Mouse (Mus musculus) mouse embryonic stem cell (cell line): ENCODE results near the gene Tmub1.

Source experiments
- in situ Hi-C, 2 experiments: fragments of 300-500 bp; cut with MboI; formaldehyde crosslinking; loops; 1 replicate in 1 of 2; 3 replicates in 1 of 2; pipeline ENCODE4 v1.14.3; 2019 to 2020; ENCODE audit warnings: low sequenced_read_pairs in 2 of 2, low pct_unique_long_range_greater_than_20kb in 1 of 2, mixed read lengths in 1 of 2; ENCODE audit not compliant: unreplicated experiment in 1 of 2

Gene Tmub1

GRCm38 (mm10) chr5:24466762-24467161 lies 19.1 kb upstream of the Tmub1 start:
- in situ Hi-C loops = no loop called here

- in situ Hi-C loops = no loop called here
These were observed 8.0 kb upstream of the Tmub1 start for GRCm38 (mm10) chr5:24455613-24456012.

DNA sequence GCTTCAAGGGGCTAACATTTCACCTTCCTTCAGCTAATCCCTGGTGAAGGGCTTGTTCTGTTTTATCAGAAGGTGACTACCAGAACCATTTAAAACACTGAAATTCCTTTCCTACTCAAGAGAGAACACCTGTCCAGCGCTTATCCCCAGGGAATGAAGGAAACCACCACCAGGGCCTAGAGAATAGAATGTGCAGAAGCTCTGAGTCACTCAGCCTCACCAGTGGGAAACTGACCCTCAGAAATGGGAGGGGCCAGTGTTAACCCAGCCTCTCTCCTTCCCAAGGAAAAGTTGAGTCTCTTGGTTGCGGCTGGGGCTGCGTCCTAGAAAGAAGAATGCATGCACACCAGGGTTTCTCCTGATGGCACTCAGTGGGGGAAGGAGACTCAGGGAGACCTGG lies 7.4 kb upstream of the Tmub1 start:
- in situ Hi-C loops = no loop called here

DNA sequence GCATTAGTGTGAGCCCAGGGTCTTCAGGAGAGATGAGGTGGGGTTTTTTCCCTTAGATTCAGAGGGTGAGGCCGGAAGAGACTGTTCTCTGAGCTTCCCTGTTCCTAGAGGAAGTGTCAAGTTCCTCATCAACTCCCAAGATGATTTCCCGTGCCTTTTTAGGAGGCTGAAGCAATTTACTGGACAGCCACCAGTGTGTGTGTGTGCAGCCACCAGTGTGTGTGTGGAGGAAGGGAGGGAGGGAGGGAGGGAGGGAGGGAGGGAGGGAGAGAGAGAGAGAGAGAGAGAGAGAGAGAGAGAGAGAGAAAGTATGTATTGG lies 6.3 kb upstream of the Tmub1 start:
- in situ Hi-C loops = no loop called here

- in situ Hi-C loops = no loop called here
These were observed 5.8 kb upstream of the Tmub1 start for GRCm38 (mm10) chr5:24453283-24453984.

- in situ Hi-C loops = no loop called here
These were observed 5.1 kb upstream of the Tmub1 start for GRCm38 (mm10) chr5:24452691-24453233.

DNA sequence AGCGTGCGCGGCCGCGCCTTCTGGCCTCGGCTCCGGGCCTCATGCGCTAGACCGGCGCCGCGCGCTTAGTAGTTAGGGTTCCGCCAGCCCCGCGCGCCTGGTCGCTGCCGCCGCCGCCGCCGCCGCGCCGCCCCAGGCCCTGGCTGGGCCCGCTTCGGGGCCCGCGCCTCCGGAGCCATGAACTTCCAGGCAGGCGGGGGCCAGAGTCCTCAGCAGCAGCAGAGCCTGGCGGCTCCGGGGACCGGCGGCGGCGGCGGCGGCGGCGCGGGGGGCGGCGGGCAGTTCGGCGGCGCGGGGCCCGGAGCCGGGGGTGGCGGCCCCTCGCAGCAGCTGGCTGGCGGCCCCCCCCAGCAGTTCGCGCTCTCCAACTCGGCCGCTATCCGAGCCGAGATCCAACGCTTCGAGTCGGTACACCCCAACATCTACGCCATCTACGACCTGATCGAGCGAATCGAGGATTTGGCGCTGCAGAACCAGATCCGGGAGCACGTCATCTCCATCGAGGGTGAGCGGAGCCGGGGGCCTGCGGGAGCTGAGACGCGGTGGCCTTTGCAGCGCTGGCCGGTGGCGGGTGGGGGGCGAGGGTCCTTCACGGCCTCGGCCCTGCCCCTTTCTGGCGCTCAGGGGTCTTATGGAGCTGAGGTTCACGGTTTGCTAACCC lies 4.5 kb upstream of the Tmub1 start, which contains the start of gene Agap3:
Agap3 (plus strand) TSS at position 148 of the 661 bp plus-strand sequence.
- in situ Hi-C loops = no loop called here

- in situ Hi-C loops = no loop called here
These were observed 3.8 kb upstream of the Tmub1 start for GRCm38 (mm10) chr5:24451264-24452029.

GRCm38 (mm10) chr5:24446630-24447029 lies 1.0 kb downstream of the Tmub1 start:
- in situ Hi-C loops = no loop called here

GRCm38 (mm10) chr5:24445428-24446080 lies 2.1 kb downstream of the Tmub1 start:
- in situ Hi-C loops = no loop called here

DNA sequence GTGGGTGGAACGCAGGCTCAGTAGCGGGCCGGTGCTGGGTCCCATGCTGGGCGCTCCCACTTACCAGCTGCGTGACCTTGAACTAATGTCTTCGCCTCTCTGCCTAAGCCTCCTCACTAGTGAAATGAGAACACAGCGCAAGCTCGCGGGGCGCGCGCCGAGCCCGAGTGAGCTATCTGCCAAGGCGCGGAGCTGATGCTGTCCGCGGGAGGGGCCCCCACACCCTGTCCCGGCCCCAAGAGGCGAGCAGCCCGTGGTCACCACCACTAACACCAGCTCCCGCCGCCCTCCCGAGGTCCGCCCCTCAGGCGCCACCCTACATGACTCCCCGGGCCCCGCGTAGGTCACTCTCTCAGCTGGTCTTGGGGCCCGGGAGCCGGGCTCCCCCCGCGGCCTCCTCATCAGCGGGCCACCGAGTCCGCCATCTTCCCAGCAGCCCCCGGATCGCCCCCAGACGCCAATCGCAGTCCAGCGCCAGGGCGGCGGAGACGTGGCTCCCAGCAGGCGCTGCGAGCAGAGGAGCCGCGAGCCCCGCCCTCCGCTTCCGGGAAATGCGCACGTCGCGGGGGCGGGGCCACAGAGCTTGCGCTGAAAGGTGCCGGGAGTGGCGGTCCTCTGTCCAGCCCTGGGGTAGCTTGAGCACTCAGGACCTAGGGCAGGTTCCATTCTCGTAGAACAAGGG lies 2.8 kb downstream of the Tmub1 start, which contains the start of gene Fastk:
Fastk (minus strand) TSS at position 542 of the 682 bp plus-strand sequence.
- in situ Hi-C loops = no loop called here

DNA sequence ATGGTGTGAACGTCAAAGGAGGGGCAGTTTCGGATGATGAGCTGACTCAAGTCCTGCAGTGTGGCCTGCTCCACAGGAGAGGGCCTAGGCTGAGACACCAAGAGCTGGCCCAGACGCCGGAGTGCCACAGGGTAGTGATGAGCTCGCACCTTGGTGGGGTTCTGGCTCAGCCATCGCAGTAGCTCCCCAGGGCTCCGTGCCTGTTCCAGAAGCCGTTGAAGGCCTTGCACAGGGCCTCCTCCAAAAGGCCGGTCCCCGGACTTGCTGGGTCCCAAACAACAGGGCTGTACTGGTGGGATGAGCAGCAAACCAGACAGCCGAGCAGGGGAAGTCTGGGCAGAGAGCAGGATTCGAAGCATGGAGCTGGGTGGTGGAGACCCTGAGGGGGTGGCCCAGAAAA lies 3.7 kb downstream of the Tmub1 start:
- in situ Hi-C loops = no loop called here

DNA sequence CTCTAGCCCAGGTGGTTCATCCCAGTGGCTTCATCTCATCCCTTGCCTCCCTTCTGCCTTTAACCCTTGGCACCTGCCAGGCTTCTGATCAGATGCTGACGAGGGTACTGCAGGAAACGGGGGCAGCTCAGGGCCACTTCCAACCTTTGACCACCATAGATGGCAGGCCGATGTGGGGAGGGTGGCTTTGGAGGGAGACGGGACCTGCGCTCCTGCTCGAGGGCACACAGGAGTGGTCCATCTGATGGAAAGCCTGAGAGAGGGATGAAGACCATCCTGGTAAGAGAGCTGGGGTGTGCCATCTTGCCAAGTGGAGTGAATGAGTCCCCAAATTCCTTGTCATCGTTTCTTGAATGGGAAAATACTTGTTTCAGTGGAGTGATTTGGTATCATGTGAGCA lies 4.5 kb downstream of the Tmub1 start:
- in situ Hi-C loops = no loop called here

GRCm38 (mm10) chr5:24442029-24442428 lies 5.6 kb downstream of the Tmub1 start:
- in situ Hi-C loops = no loop called here

DNA sequence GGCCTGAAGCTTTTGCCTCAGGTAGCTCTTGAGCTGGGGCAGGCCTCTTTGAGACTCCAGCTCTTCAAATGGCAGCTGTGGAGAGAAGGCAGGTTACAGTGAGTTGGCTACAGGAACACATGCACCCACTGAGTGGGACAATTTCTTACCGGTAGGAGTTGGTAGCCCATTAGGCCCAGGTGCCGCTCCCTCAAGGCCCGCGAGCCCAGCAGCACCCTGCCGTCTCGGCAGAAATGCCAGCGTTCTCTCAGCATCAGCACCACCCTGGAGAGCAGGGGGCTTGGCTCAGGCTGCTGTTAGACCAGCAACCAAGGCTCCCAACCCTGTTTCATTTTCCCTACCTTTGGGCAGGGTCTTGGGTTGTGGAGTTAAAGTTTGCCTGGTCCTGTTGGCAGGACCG lies 6.5 kb downstream of the Tmub1 start:
- in situ Hi-C loops = no loop called here

GRCm38 (mm10) chr5:24433993-24434392 lies 13.7 kb downstream of the Tmub1 start:
- in situ Hi-C loops = no loop called here

DNA sequence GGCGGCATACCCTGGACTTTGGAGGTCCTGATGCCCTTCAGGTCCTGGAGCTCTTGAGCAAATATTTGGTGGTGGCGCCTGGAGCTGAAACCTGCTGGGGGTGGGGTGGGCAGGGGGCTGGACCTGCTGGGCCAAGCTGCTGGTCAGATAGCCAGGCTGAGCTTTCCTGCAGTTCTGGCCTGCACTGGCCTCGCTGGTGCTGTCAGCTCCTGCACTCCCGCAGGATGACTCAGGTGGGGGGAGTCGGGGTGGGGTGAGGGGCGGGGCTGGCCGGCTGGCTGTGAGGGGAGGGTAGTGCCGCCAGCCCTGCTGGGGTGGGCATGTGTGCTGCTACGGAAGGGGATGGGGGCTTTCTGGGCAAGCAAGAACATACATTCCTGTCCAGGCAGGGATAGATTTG lies 19.1 kb downstream of the Tmub1 start:
- in situ Hi-C loops = no loop called here

DNA sequence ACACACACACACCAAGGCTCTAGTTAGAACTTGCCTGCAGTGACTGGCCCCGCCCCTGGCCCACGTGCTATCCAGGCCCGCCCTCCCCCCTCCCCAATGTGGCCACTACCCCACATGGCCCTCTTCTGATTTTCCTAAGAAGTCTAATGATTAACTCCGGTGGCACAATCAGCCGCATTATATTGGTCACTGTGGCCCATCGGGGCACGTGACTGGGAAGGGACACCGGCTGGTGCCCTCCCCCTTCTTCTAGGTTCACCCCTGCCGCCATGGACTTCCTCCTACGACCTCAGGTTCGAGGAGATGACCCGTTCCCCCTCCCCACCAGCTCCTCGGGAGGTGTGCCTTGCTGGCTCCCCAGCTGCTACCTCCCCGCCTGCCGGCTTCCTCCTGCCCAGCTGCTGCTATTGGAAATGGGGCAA lies 19.7 kb downstream of the Tmub1 start:
- in situ Hi-C loops = no loop called here
